Mouse (Mus musculus) MEL-GATA-1-ER (cell line): Measurements from ENCODE around the gene Tmem254c.
"Not testable (repeated sequence)": the region's sequence is repeated elsewhere in the genome, so short reads cannot be mapped to it uniquely, and the experiment has no call there.

Source experiments
- DNase-seq: peaks from one replicate; pipeline ENCODE4 v3.0.0-alpha.2; 2012; ENCODE audit warnings: low read depth; ENCODE audit errors: extremely low read depth

Gene Tmem254c

GRCm38 (mm10) chr14:26067325-26067633 lies at the start of gene Tmem254c:
Gene Tmem254c (minus strand): TSS chr14:26067355.
- not testable (repeated sequence) for DNase-seq

- DNase-seq, result not testable (repeated sequence)
Measured at GRCm38 (mm10) chr14:26097622-26098021, 30.5 kb upstream of the Tmem254c start.

- DNase-seq, result not testable (repeated sequence)
Measured at GRCm38 (mm10) chr14:26081997-26082396, 14.8 kb upstream of the Tmem254c start, which contains the start of gene Cphx3. Gene Cphx3 (plus strand): TSS chr14:26082297.

GRCm38 (mm10) chr14:26081216-26081615 lies 14.1 kb upstream of the Tmem254c start, which contains the start of gene Cphx2:
Gene Cphx2 (plus strand): TSS chr14:26081516.
- DNase-seq, result not testable (repeated sequence)

- not testable (repeated sequence) for DNase-seq
Measured at GRCm38 (mm10) chr14:26076620-26077390, 9.7 kb upstream of the Tmem254c start.

- DNase-seq, result not testable (repeated sequence)
Measured at GRCm38 (mm10) chr14:26066574-26067324, 406 bp downstream of the Tmem254c start.

- not testable (repeated sequence) for DNase-seq
Measured at GRCm38 (mm10) chr14:26059362-26059761, 7.8 kb downstream of the Tmem254c start.

- not testable (repeated sequence) for DNase-seq
Measured at GRCm38 (mm10) chr14:26058184-26058583, 9.0 kb downstream of the Tmem254c start.

GRCm38 (mm10) chr14:26048767-26049166 lies 18.4 kb downstream of the Tmem254c start:
- not testable (repeated sequence) for DNase-seq

GRCm38 (mm10) chr14:26047026-26047425 lies 20.1 kb downstream of the Tmem254c start:
- not testable (repeated sequence) for DNase-seq

- not testable (repeated sequence) for DNase-seq
Measured at GRCm38 (mm10) chr14:26045007-26045406, 22.1 kb downstream of the Tmem254c start.

- not testable (repeated sequence) for DNase-seq
Measured at GRCm38 (mm10) chr14:26042611-26043010, 24.5 kb downstream of the Tmem254c start, which contains the start of gene Gm9780. Gene Gm9780 (minus strand): TSS chr14:26042711.

- not testable (repeated sequence) for DNase-seq
Measured at GRCm38 (mm10) chr14:26035439-26035838, 31.7 kb downstream of the Tmem254c start.

- DNase-seq, result not testable (repeated sequence)
Measured at GRCm38 (mm10) chr14:26034364-26034763, 32.8 kb downstream of the Tmem254c start.

- DNase-seq, result not testable (repeated sequence)
Measured at GRCm38 (mm10) chr14:26025653-26026052, 41.5 kb downstream of the Tmem254c start.

GRCm38 (mm10) chr14:26022831-26023230 lies 44.3 kb downstream of the Tmem254c start:
- DNase-seq, result not testable (repeated sequence)

- not testable (repeated sequence) for DNase-seq
Measured at GRCm38 (mm10) chr14:26021555-26021954, 45.6 kb downstream of the Tmem254c start.

- DNase-seq, result not testable (repeated sequence)
Measured at GRCm38 (mm10) chr14:26016414-26016813, 50.7 kb downstream of the Tmem254c start.
